Mouse (Mus musculus) left cerebral cortex, postnatal 25 days (tissue): ENCODE results near the gene Cdh16. TPM values are rescaled to one million over a fixed set of nuclear protein-coding genes. Genes with fewer than 3 reads are reported as not detected.
A peak's percentile ranks its signal among the peaks of the same experiment; 100 is the strongest.

Source experiments
- DNase-seq, 2 experiments: peaks; one replicate each; pipeline ENCODE4 v3.0.0; 2022; ENCODE audit warnings: low spot score in 2 of 2, mixed read lengths in 1 of 2
- intact Hi-C: fragments of 180-260 bp; cut with DNase I; formaldehyde crosslinking; loops from one replicate; pipeline ENCODE4 v1.15.1; 2025
- total RNA-seq, 2 experiments: library from RNA; stranded (reverse); gene quantifications; 2 replicates each; pipeline ENCODE4 v1.2.3; 2021

The Cdh16 gene
- total RNA-seq, 2 experiments from 2014 or later: not detected

- DNase-seq: no peak
- intact Hi-C loops: no loop called here
Measured at GRCm38 (mm10) chr8:104627065-104627740, 3.0 kb upstream of the Cdh16 start.

- DNase-seq: no peak
- intact Hi-C loops: no loop called here
Measured at GRCm38 (mm10) chr8:104620765-104621164, 3.4 kb downstream of the Cdh16 start.

- DNase-seq: no peak
- intact Hi-C loops: no loop called here
Measured at GRCm38 (mm10) chr8:104613119-104613518, 11.1 kb downstream of the Cdh16 start.

- DNase-seq: no peak
- intact Hi-C loops: no loop called here
Measured at GRCm38 (mm10) chr8:104611613-104612012, 12.6 kb downstream of the Cdh16 start.

GRCm38 (mm10) chr8:104610185-104610766, 13.9 kb downstream of the Cdh16 start:
- intact Hi-C loops: no loop called here
- no peak for DNase-seq

- DNase-seq: no peak
- intact Hi-C loops: no loop called here
Measured at GRCm38 (mm10) chr8:104609222-104609621, 15.0 kb downstream of the Cdh16 start.

- intact Hi-C loops: no loop called here
- DNase-seq: no peak
Measured at GRCm38 (mm10) chr8:104607944-104608343, 16.3 kb downstream of the Cdh16 start.

- intact Hi-C loops: no loop called here
- no peak for DNase-seq
Measured at GRCm38 (mm10) chr8:104606329-104606728, 17.9 kb downstream of the Cdh16 start.

- DNase-seq: no peak
- intact Hi-C loops: loop anchor here (2.0 kb wide), 2 partner anchors 38 to 52 kb away; partner anchors contain the start of gene Ciao2b
Measured at GRCm38 (mm10) chr8:104603245-104603593, 21.0 kb downstream of the Cdh16 start.

- intact Hi-C loops: loop anchor here (2.0 kb wide), 2 partner anchors 38 to 52 kb away; partner anchors contain the start of gene Ciao2b
Measured at GRCm38 (mm10) chr8:104602468-104603244, 21.5 kb downstream of the Cdh16 start.

GRCm38 (mm10) chr8:104601941-104602371, 22.2 kb downstream of the Cdh16 start:
- intact Hi-C loops: loop anchor here (2.0 kb wide), 2 partner anchors 39 to 53 kb away; partner anchors contain the start of gene Ciao2b
- no peak for DNase-seq

More at GRCm38 (mm10) chr8:104602468-104603244, 21.5 kb downstream of the Cdh16 start:
- DNase-seq: peak; percentile 83 to 87

GRCm38 (mm10) chr8:104601386-104601785, 22.8 kb downstream of the Cdh16 start:
- no peak for DNase-seq
- intact Hi-C loops: no loop called here

- intact Hi-C loops: no loop called here
- DNase-seq: no peak
Measured at GRCm38 (mm10) chr8:104598496-104598895, 25.7 kb downstream of the Cdh16 start.

- intact Hi-C loops: no loop called here
- DNase-seq: no peak
Measured at GRCm38 (mm10) chr8:104597656-104598055, 26.5 kb downstream of the Cdh16 start.

- DNase-seq: no peak
Measured at GRCm38 (mm10) chr8:104595773-104596536, 28.2 kb downstream of the Cdh16 start.

GRCm38 (mm10) chr8:104594611-104595362, 29.4 kb downstream of the Cdh16 start:
- intact Hi-C loops: no loop called here
- no peak for DNase-seq

More at GRCm38 (mm10) chr8:104595773-104596536, 28.2 kb downstream of the Cdh16 start:
- intact Hi-C loops: no loop called here

GRCm38 (mm10) chr8:104593536-104594325, 30.5 kb downstream of the Cdh16 start:
- intact Hi-C loops: no loop called here
- no peak for DNase-seq

- DNase-seq: no peak
- intact Hi-C loops: no loop called here
Measured at GRCm38 (mm10) chr8:104592566-104592965, 31.6 kb downstream of the Cdh16 start.
